Mouse (Mus musculus): ENCODE data around the gene Serpina9. TPM values are rescaled to one million over a fixed set of nuclear protein-coding genes. Genes with fewer than 3 reads are reported as not detected.

The Serpina9 gene
- total and polyA plus RNA-seq, 3 experiments, result 0.06 TPM; not detected in 2

DNA sequence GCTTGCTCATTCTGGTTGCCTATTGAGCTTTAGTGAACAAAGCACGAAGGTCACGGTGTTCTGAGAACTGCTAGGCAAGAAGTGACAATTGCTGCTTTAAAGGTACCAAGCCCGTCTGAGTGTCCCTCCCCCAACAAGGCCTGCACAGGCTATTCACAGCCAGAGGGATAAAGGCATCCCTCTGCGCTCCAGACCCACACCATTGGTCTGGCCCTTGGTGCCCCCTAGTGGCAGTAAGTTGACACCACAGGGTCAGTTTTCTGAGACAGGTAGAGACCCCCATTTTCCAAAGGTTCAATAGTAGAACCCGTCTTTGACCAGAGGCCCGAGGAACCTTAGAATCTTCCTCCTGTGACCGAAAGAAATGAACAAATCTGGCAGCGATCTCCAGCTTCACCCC lies 16.4 kb upstream of the Serpina9 start:
- Histone ChIP-seq H3K4me1 (ENCODE audit: control insufficient read depth in 1 of 2, insufficient read depth in 2 of 2, low read length in 2 of 2) (no peaks in the 10 kb centered on the region), H3K27me3 (ENCODE audit: control insufficient read depth in 1 of 2, insufficient read depth in 2 of 2, low read length in 2 of 2) (no peaks in the 10 kb centered on the region; a peak in 1 of 4 replicates), H3K79me2 (ENCODE audit: control insufficient read depth, insufficient read depth, low read length, poor library complexity) (no peaks in the 10 kb centered on the region), H3K27ac (ENCODE audit: control insufficient read depth, low read depth, low read length) (no peak overlapping the region), H3K9me3 (replicated peaks; ENCODE audit: insufficient read depth, low read length) (no peaks in the 10 kb centered on the region), H3K4me3 (ENCODE audit: control insufficient read depth in 1 of 2, insufficient read depth in 1 of 2, low read depth in 2 of 2, low read length in 2 of 2) (no peak overlapping the region), H3K36me3 (ENCODE audit: control insufficient read depth in 1 of 2, insufficient read depth in 2 of 2, low read length in 2 of 2) (no peaks in the 10 kb centered on the region), H3K9ac (ENCODE audit: control insufficient read depth, low read depth, low read length, poor library complexity, severe bottlenecking) (no peak overlapping the region)
- TF ChIP-seq CTCF (IDR thresholded peaks at IDR 0.05 in 2 of 3, conservative IDR thresholded peaks at IDR 0.05 in 1 of 3; ENCODE audit: control insufficient read depth in 1 of 3, insufficient read depth in 1 of 3, low read depth in 2 of 3, low read length in 3 of 3, poor library complexity in 1 of 3, severe bottlenecking in 1 of 3) (peak in 2 of 3 experiments; percentile 10 to 19; a peak in 1 of 6 replicates), NELFE (IDR thresholded peaks at IDR 0.05; ENCODE audit: low read depth, low read length) (no peak), GABPA (IDR thresholded peaks at IDR 0.05; ENCODE audit: low read depth, low read length) (no peak), BHLHE40 (IDR thresholded peaks at IDR 0.05; ENCODE audit: borderline replicate concordance, low read depth, low read length) (no peak), ZKSCAN1 (IDR thresholded peaks at IDR 0.05; ENCODE audit: low read depth, low read length) (no peak), POLR2AphosphoS5 (IDR thresholded peaks at IDR 0.05; ENCODE audit: borderline replicate concordance, low read depth, low read length) (no peak), USF2 (IDR thresholded peaks at IDR 0.05; ENCODE audit: borderline replicate concordance in 1 of 2, insufficient read depth in 1 of 2, low read depth in 1 of 2, low read length in 2 of 2) (no peak), MXI1 (IDR thresholded peaks at IDR 0.05; ENCODE audit: low read depth, low read length) (no peak), EP300 (IDR thresholded peaks at IDR 0.05; ENCODE audit: low read depth in 1 of 2, low read length in 2 of 2) (no peak), TAL1 (IDR thresholded peaks at IDR 0.05; ENCODE audit: low read length) (no peak), POLR2AphosphoS2 (IDR thresholded peaks at IDR 0.05; ENCODE audit: low read length) (no peak), ZC3H11A (IDR thresholded peaks at IDR 0.05; ENCODE audit: low read depth, low read length) (no peak), SMC3 (IDR thresholded peaks at IDR 0.05; ENCODE audit: low read depth, low read length) (peak; percentile 16; the same call in 1 of the 2 replicates), USF1 (IDR thresholded peaks at IDR 0.05; ENCODE audit: low read depth, low read length) (no peak), GATA1 (IDR thresholded peaks at IDR 0.05; ENCODE audit: low read depth, low read length) (no peak), MYC (IDR thresholded peaks at IDR 0.05; ENCODE audit: low read depth, low read length) (no peak), KAT2A (conservative IDR thresholded peaks at IDR 0.05; ENCODE audit: low read depth, low read length) (no peak), MAFK (IDR thresholded peaks at IDR 0.05; ENCODE audit: borderline replicate concordance, low read depth, low read length) (no peak), HCFC1 (IDR thresholded peaks at IDR 0.05; ENCODE audit: low read depth, low read length) (no peak), POLR2A (IDR thresholded peaks at IDR 0.05; ENCODE audit: control insufficient read depth in 1 of 2, insufficient read depth in 1 of 2, low read depth in 1 of 2, low read length in 2 of 2, poor library complexity in 1 of 2) (no peak), JUND (IDR thresholded peaks at IDR 0.05; ENCODE audit: low read depth, low read length) (no peak), ETS1 (IDR thresholded peaks at IDR 0.05; ENCODE audit: low read depth, low read length) (no peak), CHD1 (IDR thresholded peaks at IDR 0.05; ENCODE audit: low read depth, low read length) (no peak), RAD21 (IDR thresholded peaks at IDR 0.05; ENCODE audit: low read depth, low read length) (peak; percentile 16), ELF1 (IDR thresholded peaks at IDR 0.05; ENCODE audit: low read depth, low read length) (no peak), TBP (IDR thresholded peaks at IDR 0.05; ENCODE audit: low read depth, low read length) (no peak)
- no peak for DNase-seq (ENCODE audit: low read depth, low spot score)
